Mouse (Mus musculus) lung, postnatal 0 days (tissue): Measurements from ENCODE around the gene Tfr2. TPM values are rescaled to one million over a fixed set of nuclear protein-coding genes. Genes with fewer than 3 reads are reported as not detected.

Source experiments
- ATAC-seq: fragments of 200-750 bp; cut with Nextera tagmentation; 2 replicates; pipeline ENCODE4 v1.8.0; 2017; ENCODE audit warnings: moderate library complexity
- DNase-seq: peaks from one replicate; pipeline ENCODE4 v3.0.0-alpha.2; 2016; ENCODE audit warnings: low spot score
- H3K27ac ChIP-seq: fragments of 300-500 bp; sonication (generic); 2 replicates; pipeline ENCODE4 v1.5.1; 2014; ENCODE audit warnings: antibody characterized with exemption, mild to moderate bottlenecking, low read length, mixed read lengths
- H3K27me3 ChIP-seq: fragments of 300-500 bp; sonication (generic); replicated peaks from 2 replicates; pipeline ENCODE4 v1.6.1; 2014; ENCODE audit warnings: low read length, mixed read lengths; ENCODE audit not compliant: insufficient read depth
- H3K36me3 ChIP-seq: fragments of 300-500 bp; sonication (generic); 2 replicates; pipeline ENCODE4 v1.6.1; 2014; ENCODE audit warnings: low read length, mixed read lengths; ENCODE audit not compliant: insufficient read depth
- H3K4me1 ChIP-seq: fragments of 300-500 bp; sonication (generic); 2 replicates; pipeline ENCODE4 v1.6.1; 2014; ENCODE audit warnings: antibody characterized with exemption, low read depth, low read length, mixed read lengths; ENCODE audit not compliant: insufficient read depth
- H3K4me2 ChIP-seq: fragments of 300-500 bp; sonication (generic); replicated peaks from 2 replicates; pipeline ENCODE4 v1.6.1; 2014; ENCODE audit warnings: low read depth, mild to moderate bottlenecking, low read length, moderate library complexity, mixed read lengths
- H3K4me3 ChIP-seq: fragments of 300-500 bp; sonication (generic); 2 replicates; pipeline ENCODE4 v1.5.1; 2014; ENCODE audit warnings: low read depth, low read length
- H3K9ac ChIP-seq: fragments of 300-500 bp; sonication (generic); replicated peaks from 2 replicates; pipeline ENCODE4 v1.6.1; 2014; ENCODE audit warnings: low read depth, mild to moderate bottlenecking
- H3K9me3 ChIP-seq: fragments of 300-500 bp; sonication (generic); 2 replicates; pipeline ENCODE4 v1.6.1; 2016; ENCODE audit warnings: low read length, mixed read lengths
- CTCF ChIP-seq: IDR thresholded peaks from 2 replicates; pipeline ENCODE4 v1.5.1; 2016; ENCODE audit warnings: antibody characterized with exemption, mild to moderate bottlenecking
- EP300 ChIP-seq: IDR thresholded peaks from 2 replicates; pipeline ENCODE4 v1.6.1; 2016; ENCODE audit warnings: antibody characterized with exemption, mild to moderate bottlenecking, control low read depth
- WGBS: fragments of 180-500 bp; shearing (Covaris S2); extraction: QIAGEN DNeasy Blood & Tissue Kit; methylation state at CpG from one replicate; pipeline ENCODE4 v1.1.7; 2014; 5-methylcytosine and 5-hydroxymethylcytosine counted together
- polyA plus RNA-seq: library from polyadenylated mRNA; unstranded; fragments of >200 nt; fragmentation: Nextera tagmentation; extraction: Ambion mirVana; gene quantifications from 2 replicates; pipeline ENCODE4 v1.2.1, GENCODE M21; 2015

Tfr2 gene
- polyA plus RNA-seq, 1 experiment from 2014 or later, result 0.33 TPM

GRCm38 (mm10) chr5:137569031-137569430 is 609 bp upstream of the Tfr2 start:
- Histone ChIP-seq H3K9ac (no peak overlapping the region), H3K27ac (no peak overlapping the region), H3K36me3 (no peaks in the 10 kb centered on the region), H3K4me2 (no peak overlapping the region), H3K4me3 (no peak overlapping the region), H3K9me3 (no peaks in the 10 kb centered on the region), H3K27me3 (no peaks in the 10 kb centered on the region), H3K4me1 (0 out of 2 replicates have a peak, but pooled peaks cover 3% of the 10 kb centered on the region)
- no peak for ATAC-seq
- WGBS, result 57% methylated on average over 12 of the region's 12 CpGs
- TF ChIP-seq EP300 (no peak), CTCF (no peak)
- DNase-seq, result no peak

- no peak overlapping the region for H3K27ac ChIP-seq
- H3K9ac ChIP-seq, result no peak overlapping the region
- no peaks in the 10 kb centered on the region for H3K9me3 ChIP-seq
- H3K36me3 ChIP-seq, result no peaks in the 10 kb centered on the region
- WGBS, result 37% methylated on average over 7 of the region's 7 CpGs
- TF ChIP-seq CTCF (no peak), EP300 (no peak)
- no peak overlapping the region for H3K4me3 ChIP-seq
- DNase-seq (no peak), ATAC-seq (no peak)
- H3K4me2 ChIP-seq, result 0 out of 2 replicates have a peak overlapping the region, but pooled peaks have one; percentile 25
- no peaks in the 10 kb centered on the region for H3K27me3 ChIP-seq
- H3K4me1 ChIP-seq, result 0 out of 2 replicates have a peak, but pooled peaks cover 3% of the 10 kb centered on the region
Measured at GRCm38 (mm10) chr5:137570181-137570580, 541 bp downstream of the Tfr2 start.

GRCm38 (mm10) chr5:137570691-137571586 is 1.3 kb downstream of the Tfr2 start:
- Histone ChIP-seq H3K4me2 (no peak overlapping the region), H3K27me3 (no peaks in the 10 kb centered on the region), H3K9me3 (no peaks in the 10 kb centered on the region), H3K4me3 (no peak overlapping the region), H3K36me3 (no peaks in the 10 kb centered on the region), H3K9ac (no peak overlapping the region), H3K4me1 (0 out of 2 replicates have a peak, but pooled peaks cover 3% of the 10 kb centered on the region), H3K27ac (no peak overlapping the region)
- TF ChIP-seq CTCF, result no peak
- no peak for TF ChIP-seq EP300
- no peak for ATAC-seq
- no peak for DNase-seq
- 73% methylated on average over 16 of the region's 17 CpGs for WGBS

- 0 out of 2 replicates have a peak, but pooled peaks cover 3% of the 10 kb centered on the region for H3K4me1 ChIP-seq
- H3K27ac ChIP-seq, result no peak overlapping the region
- H3K9me3 ChIP-seq, result no peaks in the 10 kb centered on the region
- no peak overlapping the region for H3K9ac ChIP-seq
- no peaks in the 10 kb centered on the region for H3K27me3 ChIP-seq
- H3K4me3 ChIP-seq, result no peak overlapping the region
- no peak for ATAC-seq
- H3K4me2 ChIP-seq, result no peak overlapping the region
- 8% methylated on average over 27 of the region's 27 CpGs for WGBS
- no peaks in the 10 kb centered on the region for H3K36me3 ChIP-seq
- peak; percentile 24 for DNase-seq
- TF ChIP-seq EP300 (no peak), CTCF (peak; percentile 48)
Measured at GRCm38 (mm10) chr5:137574470-137574901, 4.8 kb downstream of the Tfr2 start.

GRCm38 (mm10) chr5:137580246-137580645 is 10.6 kb downstream of the Tfr2 start:
- Histone ChIP-seq H3K9ac (no peak overlapping the region), H3K9me3 (no peaks in the 10 kb centered on the region), H3K36me3 (no peaks in the 10 kb centered on the region), H3K27me3 (no peaks in the 10 kb centered on the region), H3K4me1 (peaks cover 7% of the 10 kb centered on the region; the same call in 1 of the 2 replicates), H3K27ac (no peak overlapping the region), H3K4me2 (no peak overlapping the region), H3K4me3 (no peak overlapping the region)
- ATAC-seq (no peak), DNase-seq (no peak)
- TF ChIP-seq EP300 (no peak), CTCF (no peak)
- WGBS, result 74% methylated on average over 6 of the region's 6 CpGs

GRCm38 (mm10) chr5:137582702-137583101 is 13.1 kb downstream of the Tfr2 start:
- Histone ChIP-seq H3K9me3 (no peaks in the 10 kb centered on the region), H3K4me2 (no peak overlapping the region), H3K4me3 (no peak overlapping the region), H3K36me3 (no peaks in the 10 kb centered on the region), H3K4me1 (peaks cover 7% of the 10 kb centered on the region; the same call in 1 of the 2 replicates), H3K27ac (no peak overlapping the region), H3K9ac (no peak overlapping the region), H3K27me3 (no peaks in the 10 kb centered on the region)
- TF ChIP-seq CTCF (no peak), EP300 (no peak)
- 28% methylated on average over 8 of the region's 8 CpGs for WGBS
- ATAC-seq, result peak; percentile 67
- DNase-seq, result peak; percentile 68
